Mouse (Mus musculus) left cerebral cortex, postnatal 36 days (tissue): ENCODE measurements around the gene Nkain2. TPM values are rescaled to one million over a fixed set of nuclear protein-coding genes. Genes with fewer than 3 reads are reported as not detected.

Experiments
- DNase-seq, 2 experiments: peaks; one replicate each; pipeline ENCODE4 v3.0.0; 2021 to 2022; ENCODE audit warnings: low spot score in 2 of 2, mixed read lengths in 1 of 2
- intact Hi-C: fragments of 180-260 bp; cut with DNase I; formaldehyde crosslinking; loops from one replicate; pipeline ENCODE4 v1.15.1; 2025
- total RNA-seq, 2 experiments: library from RNA; stranded (reverse); gene quantifications; 2 replicates each; pipeline ENCODE4 v1.2.3; 2021

Gene Nkain2
- total RNA-seq, 2 experiments from 2014 or later = 29.2 to 30.4 TPM

DNA sequence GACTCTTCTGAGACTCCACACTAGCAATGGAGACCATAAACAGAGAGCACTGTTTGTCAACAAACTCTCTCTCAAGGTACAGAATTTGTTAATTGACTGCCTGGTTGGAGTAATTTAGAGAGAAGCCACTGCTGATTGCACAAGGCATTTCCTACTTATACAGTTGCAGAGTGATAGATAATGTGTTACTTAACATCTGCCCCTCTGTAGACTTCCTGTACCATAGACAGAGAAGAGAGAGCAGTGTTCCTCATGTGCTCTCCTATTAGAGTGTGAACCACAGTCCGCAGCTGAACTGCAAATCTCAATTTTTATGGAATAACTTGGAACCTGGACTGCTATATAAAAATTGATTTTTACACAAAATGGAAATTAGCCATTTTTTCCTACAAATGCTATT lies 1022.0 kb downstream of the Nkain2 start:
- intact Hi-C loops = no loop called here
- DNase-seq = no peak

DNA sequence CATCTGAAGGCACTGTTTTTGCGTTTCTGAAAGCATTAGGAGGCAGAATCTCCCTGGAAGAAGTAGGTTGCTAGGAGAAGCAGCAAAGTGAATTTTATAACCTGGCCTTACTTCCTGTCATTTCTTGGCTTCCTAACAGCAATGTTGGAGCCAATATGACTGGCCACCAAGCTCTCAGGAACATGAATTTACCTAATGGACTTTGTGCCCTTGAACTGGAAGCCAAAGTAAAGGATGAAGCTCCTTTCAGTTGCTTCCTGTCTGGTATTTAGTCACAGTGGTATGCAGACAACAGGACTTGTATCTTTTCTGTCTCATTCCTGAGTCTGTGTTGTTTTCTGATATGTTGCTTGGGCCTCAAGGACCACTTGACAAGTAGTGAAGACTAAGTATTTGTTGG lies 1063.2 kb downstream of the Nkain2 start:
- no peak for DNase-seq
- intact Hi-C loops = no loop called here

DNA sequence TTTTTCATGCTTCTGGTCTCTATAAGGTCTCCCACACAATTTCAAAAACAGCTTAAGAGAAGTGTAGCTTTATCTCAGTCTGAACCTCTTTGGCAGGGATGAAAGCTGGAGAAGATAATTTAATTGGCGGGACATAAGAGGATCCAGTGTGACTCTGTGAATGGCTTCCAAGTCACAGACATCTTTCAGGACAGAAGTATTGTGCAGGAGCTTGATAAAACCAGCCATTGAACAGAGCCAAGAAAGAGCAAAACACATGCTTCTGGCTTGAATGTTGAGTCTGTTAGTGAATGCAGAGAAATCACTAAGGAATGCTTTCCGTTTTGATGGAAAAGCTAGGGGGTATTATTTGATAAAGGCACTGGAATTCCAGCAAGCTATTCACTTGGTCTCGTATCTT lies 1077.7 kb downstream of the Nkain2 start:
- intact Hi-C loops = no loop called here
- DNase-seq = no peak

DNA sequence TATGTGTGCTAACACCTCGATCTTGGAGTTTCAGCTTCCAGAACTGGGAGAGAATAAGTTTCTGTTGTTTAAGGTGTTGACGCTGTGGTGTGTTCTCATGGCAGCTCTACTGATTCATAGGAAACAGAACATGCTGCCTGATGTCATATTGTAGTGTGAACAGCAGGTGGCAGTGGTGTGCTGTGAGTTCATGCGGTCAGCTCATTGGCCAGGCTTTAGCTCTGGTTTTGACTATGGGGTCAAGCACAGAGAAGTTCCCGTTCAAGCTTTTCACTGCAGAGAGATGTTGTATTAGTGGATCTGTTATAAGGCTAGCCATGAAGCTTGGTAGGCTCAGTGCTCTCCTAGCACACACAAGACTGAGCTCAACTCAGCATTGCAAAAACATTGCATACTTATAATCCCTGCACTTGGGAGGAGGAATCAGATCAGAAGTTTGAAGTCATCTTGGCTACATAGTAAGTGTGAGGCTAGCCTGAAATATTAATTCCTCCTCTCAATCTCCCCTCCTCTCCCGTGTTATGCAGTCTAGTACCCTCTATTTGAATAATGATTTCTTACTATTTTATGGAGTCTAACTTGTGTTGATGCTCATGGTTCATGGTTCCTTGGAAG lies 1147.7 kb downstream of the Nkain2 start:
- intact Hi-C loops = loop anchor here (5.0 to 10.0 kb wide), 2 partner anchors 1150 to 1562 kb away; partner anchors contain the start of gene Nkain2

DNA sequence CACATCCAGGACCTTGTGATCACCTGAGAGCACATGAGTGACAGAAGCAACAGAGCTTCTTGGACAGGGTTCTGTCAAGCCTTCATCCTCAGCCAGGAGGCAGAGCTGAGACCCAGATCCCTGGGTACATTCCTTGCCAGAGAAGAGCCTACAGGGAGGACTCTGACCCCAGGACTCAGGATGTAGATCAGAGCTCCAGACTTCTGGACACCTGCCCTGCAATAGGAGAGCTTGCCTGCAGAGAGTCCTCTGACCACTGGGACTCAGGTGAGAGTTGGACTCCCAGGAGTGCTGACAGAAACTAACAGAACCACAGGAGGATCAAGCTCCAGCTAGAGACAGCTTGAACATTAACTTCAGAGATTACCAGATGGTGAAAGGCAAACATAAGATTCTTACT lies 1162.2 kb downstream of the Nkain2 start:
- DNase-seq = no peak
- intact Hi-C loops = no loop called here

More for the DNA sequence above, 1147.7 kb downstream of the Nkain2 start:
- peak; percentile 58 to 65 for DNase-seq

DNA sequence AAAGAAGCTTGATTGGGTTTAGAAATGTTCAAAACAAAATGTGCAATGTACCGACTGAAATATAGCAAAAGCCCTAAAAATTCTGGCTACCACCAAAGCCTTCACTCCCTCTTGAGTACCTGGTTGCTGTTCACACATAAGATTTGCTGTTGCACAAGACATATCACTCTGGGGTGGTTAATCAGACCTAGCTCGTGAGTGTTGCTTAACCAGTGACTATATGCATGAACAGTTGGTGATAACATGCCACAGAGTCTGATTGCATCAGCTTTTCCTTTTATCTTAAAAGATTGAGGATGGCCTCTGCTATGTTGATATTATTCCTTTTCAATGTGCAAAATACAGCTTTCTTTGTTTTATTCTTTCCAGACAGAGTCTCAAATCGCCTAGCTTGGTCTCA lies 1243.0 kb downstream of the Nkain2 start:
- intact Hi-C loops = no loop called here
- DNase-seq = no peak

DNA sequence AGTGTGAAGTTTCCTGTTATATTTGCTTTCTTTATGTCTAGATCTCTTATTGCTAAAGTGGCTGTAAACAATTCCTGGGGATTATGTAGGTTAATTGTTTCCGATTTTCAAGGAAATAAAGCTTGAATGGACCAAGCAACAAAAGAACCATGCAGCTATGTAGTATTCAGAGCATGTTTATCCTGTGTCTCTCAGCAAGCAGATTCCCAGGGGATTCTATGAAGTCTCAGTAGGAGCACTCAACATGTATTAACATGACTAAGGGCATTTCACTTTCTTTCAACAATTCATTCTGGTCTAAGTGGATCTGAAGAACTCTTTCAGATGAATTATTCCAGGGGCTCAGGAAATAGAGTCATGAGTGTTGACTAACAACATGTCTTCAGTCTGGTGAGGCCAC lies 1244.2 kb downstream of the Nkain2 start:
- DNase-seq = no peak
- intact Hi-C loops = no loop called here

Other genes starting within 250 kb of the Nkain2 start
- under 1 TPM in 1 of 2 experiments, not detected in 1; 0.41 TPM for gene Trdn, start 190.1 kb upstream of the Nkain2 start, total RNA-seq